Mouse (Mus musculus) E14TG2a.4 (cell line): ENCODE data around the gene Arhgef16.

Experiments used
- CTCF ChIP-seq: conservative IDR thresholded peaks from 2 replicates; pipeline ENCODE4 v1.5.1; 2014; ENCODE audit warnings: low read length
- NANOG ChIP-seq: IDR thresholded peaks from 2 replicates; pipeline ENCODE4 v1.6.1; 2014; ENCODE audit warnings: borderline replicate concordance, low read length, mixed read lengths
- POU5F1 ChIP-seq: IDR thresholded peaks from 2 replicates; pipeline ENCODE4 v1.6.1; 2014; ENCODE audit warnings: low read length, borderline replicate concordance

GRCm38 (mm10) chr4:154301466-154301881, at the start of gene Arhgef16:
- TF ChIP-seq CTCF (peak; percentile 93), POU5F1 (no peak), NANOG (no peak)
